Mouse (Mus musculus): ENCODE results near the gene Mboat1. TPM values are rescaled to one million over a fixed set of nuclear protein-coding genes. Genes with fewer than 3 reads are reported as not detected.

Gene Mboat1
- polyA plus RNA-seq, 1 experiment from 2014 or later: 3.0 TPM

- no peaks in the 10 kb centered on the region for H3K9me3 ChIP-seq
- H3K36me3 ChIP-seq: no peaks in the 10 kb centered on the region
- no peak overlapping the region for H3K27ac ChIP-seq
- H3K4me3 ChIP-seq (replicated peaks): no peak overlapping the region
- no peak for ATAC-seq
- no peaks in the 10 kb centered on the region for H3K27me3 ChIP-seq
- H3K4me1 ChIP-seq (replicated peaks): no peaks in the 10 kb centered on the region
- H3K9ac ChIP-seq (replicated peaks): no peak overlapping the region
- 73% methylated on average over 3 of the region's 3 CpGs for WGBS
- H3K4me2 ChIP-seq (replicated peaks): no peak overlapping the region
Measured at GRCm38 (mm10) chr13:30192031-30192716, 55.9 kb downstream of the Mboat1 start.

GRCm38 (mm10) chr13:30193363-30193762 lies 57.1 kb downstream of the Mboat1 start:
- no peak for ATAC-seq
- no peak overlapping the region for H3K27ac ChIP-seq
- WGBS: 70% methylated on average over 4 of the region's 4 CpGs
- H3K27me3 ChIP-seq: no peaks in the 10 kb centered on the region
- no peak overlapping the region for H3K9ac ChIP-seq (replicated peaks)
- H3K36me3 ChIP-seq: no peaks in the 10 kb centered on the region
- H3K4me2 ChIP-seq (replicated peaks): no peak overlapping the region
- H3K4me3 ChIP-seq (replicated peaks): no peak overlapping the region
- H3K4me1 ChIP-seq (replicated peaks): no peaks in the 10 kb centered on the region
- H3K9me3 ChIP-seq: no peaks in the 10 kb centered on the region

- no peaks in the 10 kb centered on the region for H3K4me1 ChIP-seq (replicated peaks)
- no peaks in the 10 kb centered on the region for H3K9me3 ChIP-seq
- ATAC-seq: no peak
- no peak overlapping the region for H3K27ac ChIP-seq
- no peaks in the 10 kb centered on the region for H3K27me3 ChIP-seq
- 91% methylated on average over 3 of the region's 3 CpGs for WGBS
- no peak overlapping the region for H3K4me2 ChIP-seq (replicated peaks)
- no peak overlapping the region for H3K9ac ChIP-seq (replicated peaks)
- H3K36me3 ChIP-seq: no peaks in the 10 kb centered on the region
- H3K4me3 ChIP-seq (replicated peaks): no peak overlapping the region
Measured at GRCm38 (mm10) chr13:30194834-30195233, 58.5 kb downstream of the Mboat1 start.

GRCm38 (mm10) chr13:30196661-30197060 lies 60.4 kb downstream of the Mboat1 start:
- Histone ChIP-seq H3K27me3 (no peaks in the 10 kb centered on the region), H3K9ac (replicated peaks) (no peak overlapping the region), H3K36me3 (no peaks in the 10 kb centered on the region), H3K4me1 (replicated peaks) (no peaks in the 10 kb centered on the region), H3K4me2 (replicated peaks) (no peak overlapping the region), H3K4me3 (replicated peaks) (no peak overlapping the region), H3K27ac (no peak overlapping the region), H3K9me3 (no peaks in the 10 kb centered on the region)
- ATAC-seq: no peak
- 89% methylated on average over 8 of the region's 8 CpGs for WGBS

GRCm38 (mm10) chr13:30198101-30198570 lies 61.8 kb downstream of the Mboat1 start:
- Histone ChIP-seq H3K9ac (replicated peaks) (no peak overlapping the region), H3K27me3 (no peaks in the 10 kb centered on the region), H3K4me2 (replicated peaks) (no peak overlapping the region), H3K36me3 (no peaks in the 10 kb centered on the region), H3K9me3 (no peaks in the 10 kb centered on the region), H3K27ac (no peak overlapping the region), H3K4me1 (replicated peaks) (no peaks in the 10 kb centered on the region), H3K4me3 (replicated peaks) (no peak overlapping the region)
- no peak for ATAC-seq
- 94% methylated on average over 9 of the region's 9 CpGs for WGBS

- H3K27ac ChIP-seq: no peak overlapping the region
- no peaks in the 10 kb centered on the region for H3K4me1 ChIP-seq (replicated peaks)
- no peak overlapping the region for H3K9ac ChIP-seq (replicated peaks)
- H3K4me3 ChIP-seq (replicated peaks): no peak overlapping the region
- no peak overlapping the region for H3K4me2 ChIP-seq (replicated peaks)
- H3K27me3 ChIP-seq: no peaks in the 10 kb centered on the region
- ATAC-seq: no peak
- no peaks in the 10 kb centered on the region for H3K36me3 ChIP-seq
- WGBS: 68% methylated on average over 4 of the region's 4 CpGs
- H3K9me3 ChIP-seq: no peaks in the 10 kb centered on the region
Measured at GRCm38 (mm10) chr13:30199821-30200220, 63.5 kb downstream of the Mboat1 start.

GRCm38 (mm10) chr13:30200737-30201136 lies 64.4 kb downstream of the Mboat1 start:
- no peak overlapping the region for H3K9ac ChIP-seq (replicated peaks)
- H3K4me1 ChIP-seq (replicated peaks): no peaks in the 10 kb centered on the region
- no peak overlapping the region for H3K27ac ChIP-seq
- H3K4me2 ChIP-seq (replicated peaks): no peak overlapping the region
- H3K9me3 ChIP-seq: no peaks in the 10 kb centered on the region
- H3K36me3 ChIP-seq: no peaks in the 10 kb centered on the region
- ATAC-seq: no peak
- H3K27me3 ChIP-seq: no peaks in the 10 kb centered on the region
- no peak overlapping the region for H3K4me3 ChIP-seq (replicated peaks)
- WGBS: 98% methylated on average over 2 of the region's 2 CpGs

- no peak overlapping the region for H3K4me2 ChIP-seq (replicated peaks)
- H3K9ac ChIP-seq (replicated peaks): no peak overlapping the region
- 87% methylated on average over 2 of the region's 2 CpGs for WGBS
- H3K9me3 ChIP-seq: no peaks in the 10 kb centered on the region
- H3K4me3 ChIP-seq (replicated peaks): no peak overlapping the region
- H3K36me3 ChIP-seq: no peaks in the 10 kb centered on the region
- H3K27me3 ChIP-seq: no peaks in the 10 kb centered on the region
- H3K27ac ChIP-seq: no peak overlapping the region
- no peaks in the 10 kb centered on the region for H3K4me1 ChIP-seq (replicated peaks)
- no peak for ATAC-seq
Measured at GRCm38 (mm10) chr13:30203018-30203417, 66.7 kb downstream of the Mboat1 start.

GRCm38 (mm10) chr13:30208176-30208575 lies 71.9 kb downstream of the Mboat1 start:
- H3K9ac ChIP-seq (replicated peaks): no peak overlapping the region
- no peak overlapping the region for H3K4me2 ChIP-seq (replicated peaks)
- no peak overlapping the region for H3K27ac ChIP-seq
- 80% methylated on average over 1 of the region's 1 CpGs for WGBS
- H3K27me3 ChIP-seq: no peaks in the 10 kb centered on the region
- no peaks in the 10 kb centered on the region for H3K9me3 ChIP-seq
- H3K4me1 ChIP-seq (replicated peaks): no peaks in the 10 kb centered on the region
- no peak overlapping the region for H3K4me3 ChIP-seq (replicated peaks)
- H3K36me3 ChIP-seq: no peaks in the 10 kb centered on the region
- ATAC-seq: no peak

- Histone ChIP-seq H3K27ac (no peak overlapping the region), H3K9ac (replicated peaks) (no peak overlapping the region), H3K4me1 (replicated peaks) (no peaks in the 10 kb centered on the region), H3K9me3 (no peaks in the 10 kb centered on the region), H3K4me2 (replicated peaks) (no peak overlapping the region), H3K27me3 (no peaks in the 10 kb centered on the region), H3K36me3 (no peaks in the 10 kb centered on the region), H3K4me3 (replicated peaks) (no peak overlapping the region)
- ATAC-seq: no peak
- WGBS: 72% methylated on average over 9 of the region's 9 CpGs
Measured at GRCm38 (mm10) chr13:30213276-30213675, 77.0 kb downstream of the Mboat1 start.

GRCm38 (mm10) chr13:30217588-30218371 lies 81.5 kb downstream of the Mboat1 start:
- H3K4me1 ChIP-seq (replicated peaks): no peaks in the 10 kb centered on the region
- no peaks in the 10 kb centered on the region for H3K9me3 ChIP-seq
- no peak for ATAC-seq
- H3K27ac ChIP-seq: no peak overlapping the region
- no peak overlapping the region for H3K4me2 ChIP-seq (replicated peaks)
- H3K27me3 ChIP-seq: no peaks in the 10 kb centered on the region
- 81% methylated on average over 12 of the region's 12 CpGs for WGBS
- H3K9ac ChIP-seq (replicated peaks): no peak overlapping the region
- no peak overlapping the region for H3K4me3 ChIP-seq (replicated peaks)
- H3K36me3 ChIP-seq: no peaks in the 10 kb centered on the region

- H3K4me1 ChIP-seq (replicated peaks): no peaks in the 10 kb centered on the region
- no peak overlapping the region for H3K4me3 ChIP-seq (replicated peaks)
- H3K27me3 ChIP-seq: no peaks in the 10 kb centered on the region
- H3K9ac ChIP-seq (replicated peaks): no peak overlapping the region
- no peaks in the 10 kb centered on the region for H3K36me3 ChIP-seq
- ATAC-seq: no peak
- H3K27ac ChIP-seq: no peak overlapping the region
- WGBS: 91% methylated on average over 7 of the region's 7 CpGs
- H3K4me2 ChIP-seq (replicated peaks): no peak overlapping the region
- H3K9me3 ChIP-seq: no peaks in the 10 kb centered on the region
Measured at GRCm38 (mm10) chr13:30219597-30219996, 83.3 kb downstream of the Mboat1 start.

All from midbrain, embryonic 13.5 days (tissue).